Mouse (Mus musculus) CD8-positive naive resting alpha-beta T cell, adult 2 months (primary cell): ENCODE data around the gene N4bp2.
A peak's percentile ranks its signal among the peaks of the same experiment; 100 is the strongest.
"Not testable (repeated sequence)": the region's sequence is repeated elsewhere in the genome, so short reads cannot be mapped to it uniquely, and the experiment has no call there.

Experiments
- DNase-seq, 2 experiments: peaks; one replicate each; pipeline ENCODE4 v3.0.0; 2022; ENCODE audit warnings: low read depth in 2 of 2, low spot score in 2 of 2

N4bp2 gene

DNA sequence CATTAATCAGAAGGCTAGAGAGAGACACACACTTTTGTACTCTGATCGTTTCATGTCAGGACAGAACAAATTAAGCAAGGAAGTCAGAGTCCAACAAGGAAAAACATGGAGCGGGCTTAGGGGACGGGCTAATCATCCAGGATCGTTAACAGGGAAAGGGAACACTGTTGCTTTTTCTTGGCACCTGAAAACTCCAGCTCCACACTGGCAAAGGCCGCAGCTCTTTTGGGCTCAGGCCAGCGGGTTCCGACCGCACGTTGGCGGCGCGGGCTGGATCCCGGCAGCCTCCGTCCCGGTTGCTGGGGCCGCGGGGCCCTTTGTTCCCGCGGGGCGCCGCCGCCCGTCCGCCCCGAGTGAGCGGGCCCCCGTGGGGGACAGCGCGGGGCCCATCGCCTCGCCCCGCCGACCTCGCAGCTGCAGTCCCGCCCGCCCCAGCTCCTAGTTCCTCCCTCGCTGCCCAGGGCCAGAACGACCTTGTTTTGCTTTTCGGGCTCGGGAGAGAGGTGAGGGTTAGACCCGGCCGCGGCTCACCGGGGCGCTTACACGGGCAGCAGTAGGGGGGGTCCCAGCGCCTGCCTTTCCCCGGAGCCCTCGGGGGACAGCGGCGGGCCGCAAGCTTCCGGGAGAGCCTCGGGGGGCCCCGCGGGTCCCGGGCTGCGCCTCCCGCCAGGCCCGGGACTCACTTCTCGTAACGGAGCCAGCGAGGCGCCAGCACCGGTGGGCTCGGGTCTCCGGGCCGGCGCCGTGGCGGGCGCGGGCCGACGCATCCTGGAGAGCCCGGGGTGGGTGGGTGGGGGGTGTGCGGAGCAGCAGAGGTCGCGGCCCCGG, at the start of gene N4bp2:
Gene N4bp2 (plus strand): TSS at position 434 of the 828 bp plus-strand sequence.
- DNase-seq: peak; percentile 45 to 51

GRCm38 (mm10) chr5:65715084-65715483, 48.2 kb upstream of the N4bp2 start:
- no peak for DNase-seq

- no peak for DNase-seq
Observed at GRCm38 (mm10) chr5:65717063-65717902, 46.0 kb upstream of the N4bp2 start.

- DNase-seq: not testable (repeated sequence)
Observed at GRCm38 (mm10) chr5:65717903-65718211, 45.5 kb upstream of the N4bp2 start.

DNA sequence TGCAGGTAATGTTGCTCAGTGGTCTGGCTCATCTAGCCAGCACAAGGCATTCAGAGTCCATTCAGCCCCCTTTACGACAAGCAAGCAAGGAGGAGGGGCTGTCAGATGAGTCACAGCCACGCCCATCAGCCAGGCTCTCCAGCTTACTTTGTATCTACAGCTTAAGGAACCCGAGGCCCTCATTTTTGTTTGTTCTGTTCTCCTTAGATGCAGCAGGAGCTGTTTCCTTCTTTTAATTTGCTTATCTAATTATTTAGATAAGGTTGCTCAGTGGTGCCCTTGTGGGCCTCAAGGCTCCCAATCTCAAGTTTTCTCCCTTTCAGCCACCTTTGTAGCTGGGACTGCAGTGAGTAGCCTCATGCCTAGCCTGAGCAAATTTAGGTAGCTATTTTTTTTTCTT, 45.0 kb upstream of the N4bp2 start:
- no peak for DNase-seq

DNA sequence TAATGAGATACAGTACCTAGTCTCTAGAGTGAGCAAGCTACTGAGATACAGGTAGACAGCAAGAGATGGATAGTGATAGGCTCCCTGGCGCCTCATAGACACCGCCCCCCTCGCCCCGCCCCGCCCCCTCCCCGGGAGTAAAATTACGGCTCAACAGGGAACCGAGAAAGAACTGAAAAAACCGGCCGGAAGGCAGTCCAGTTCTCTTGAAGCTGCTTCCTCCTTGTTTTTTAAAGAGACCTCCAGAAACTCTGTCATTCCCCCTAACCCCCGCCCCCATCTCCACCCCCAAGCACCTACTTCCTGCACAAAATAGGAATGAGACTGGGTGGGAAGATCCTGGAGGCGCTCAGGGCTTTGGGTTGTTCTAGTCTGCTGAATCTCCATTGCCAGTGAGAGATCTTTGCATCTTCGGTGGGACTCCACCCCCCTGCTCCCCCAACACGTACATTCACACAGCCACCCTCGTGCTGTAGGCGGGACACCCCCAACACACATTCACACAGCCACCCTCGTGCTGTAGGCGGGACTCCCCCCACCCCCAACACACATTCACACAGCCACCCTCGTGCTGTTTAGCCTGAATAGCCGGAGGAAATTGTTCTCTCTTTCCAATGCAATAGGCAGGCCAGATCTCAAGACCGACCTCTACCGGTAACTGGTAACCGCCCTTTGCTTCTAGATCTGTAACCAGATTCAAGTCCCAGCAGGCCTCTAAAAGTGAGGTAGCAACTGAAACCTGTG, 38.8 kb upstream of the N4bp2 start:
- peak; percentile 62 to 73 for DNase-seq

DNA sequence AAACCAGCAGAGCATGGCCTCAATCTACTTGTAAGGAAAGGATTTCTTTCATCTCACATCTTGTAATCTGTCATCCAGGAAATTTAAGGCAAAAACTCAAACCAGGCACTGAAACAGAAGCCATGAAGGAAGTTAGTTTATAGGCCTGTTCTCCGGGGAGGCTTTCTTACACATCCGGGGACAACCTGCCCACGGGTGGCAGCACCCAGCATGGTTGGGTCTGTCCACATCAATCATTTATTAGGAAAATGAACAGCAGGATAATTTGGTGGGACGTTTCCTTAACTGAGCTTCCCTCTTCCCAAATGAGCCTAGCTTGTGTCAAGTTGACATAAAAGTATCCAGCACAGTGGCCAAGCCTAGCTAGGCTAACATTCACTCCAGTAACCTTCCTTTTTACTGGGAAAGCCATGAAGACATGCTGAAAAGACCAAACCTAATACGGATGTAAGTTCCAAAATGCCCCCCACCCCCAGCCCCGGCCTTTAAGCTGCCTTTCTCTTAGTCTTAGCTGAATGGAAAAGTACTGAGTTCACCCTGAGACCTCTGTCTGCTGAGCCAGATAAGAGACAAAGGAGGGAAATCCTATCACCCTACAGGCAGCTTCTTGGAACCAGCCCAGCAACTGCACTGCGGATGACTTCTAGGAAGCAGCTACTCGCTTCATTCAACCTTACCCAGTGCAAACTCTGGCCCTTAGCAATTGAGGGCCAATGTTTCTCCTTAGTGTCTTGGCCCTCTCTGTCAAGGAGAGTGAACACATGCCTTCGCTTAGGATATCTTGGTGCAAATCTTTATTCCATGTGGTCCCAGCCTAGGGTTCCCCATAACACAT, 31.9 kb upstream of the N4bp2 start:
- no peak for DNase-seq

GRCm38 (mm10) chr5:65735601-65736000, 27.7 kb upstream of the N4bp2 start:
- no peak for DNase-seq

GRCm38 (mm10) chr5:65739366-65739765, 24.0 kb upstream of the N4bp2 start:
- no peak for DNase-seq

DNA sequence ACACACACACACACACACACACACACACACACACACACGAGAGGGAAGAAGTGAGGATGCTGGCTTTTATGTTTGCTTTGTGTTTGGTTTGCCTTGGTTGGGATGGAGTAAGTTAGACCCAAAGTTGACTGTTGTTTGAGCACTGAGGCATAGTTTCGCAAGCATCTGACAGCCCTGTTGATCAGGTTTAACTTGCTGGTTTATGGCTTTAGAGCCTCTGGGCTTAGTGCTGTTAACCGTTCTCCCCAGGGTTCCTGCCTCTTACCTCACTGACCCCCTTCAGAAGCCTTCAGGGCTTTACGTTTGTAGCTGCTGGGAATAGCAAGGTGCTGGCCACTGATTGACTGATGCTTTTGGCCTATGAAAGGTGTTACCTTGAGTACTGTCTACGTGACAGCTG, 16.4 kb upstream of the N4bp2 start:
- DNase-seq: no peak

DNA sequence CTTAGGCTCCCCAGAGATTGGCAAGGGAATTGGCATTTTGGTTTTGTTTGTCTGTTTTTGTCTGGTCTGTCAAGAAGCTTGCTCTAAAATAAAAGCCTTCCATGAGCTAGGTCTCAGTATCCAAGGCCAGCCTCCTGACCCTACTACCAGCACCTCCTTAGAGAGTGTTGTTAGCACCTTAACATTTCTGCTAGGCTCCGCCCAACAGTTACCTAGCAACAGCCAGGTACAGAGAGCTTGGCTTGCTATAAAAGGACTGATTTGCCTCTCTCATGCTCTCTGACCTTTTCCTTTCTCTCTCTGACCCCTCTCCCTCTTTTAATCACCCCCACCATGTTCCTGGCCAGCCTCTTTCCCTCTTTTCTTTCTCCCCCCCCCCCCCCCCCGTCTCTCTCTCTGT, 14.9 kb upstream of the N4bp2 start:
- DNase-seq: no peak

DNA sequence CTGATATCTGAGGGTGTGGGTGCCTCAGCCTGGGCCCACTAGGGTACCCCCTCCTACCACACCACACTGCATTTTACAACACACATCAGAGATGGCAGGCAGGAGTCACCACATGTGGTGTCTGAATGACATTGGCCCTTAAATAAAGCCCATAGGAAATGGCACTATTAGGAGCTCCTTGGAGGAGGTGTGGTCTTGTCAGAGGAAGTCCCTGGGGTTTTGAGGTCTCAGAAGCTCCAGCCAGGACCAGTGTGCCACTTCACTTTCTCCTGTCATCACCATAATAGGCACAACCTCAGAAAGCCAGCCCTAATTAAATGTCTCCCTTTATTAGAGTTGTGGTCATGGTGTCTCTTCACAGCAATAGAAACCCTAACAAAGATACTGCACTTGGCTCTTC, 14.4 kb upstream of the N4bp2 start:
- DNase-seq: no peak

DNA sequence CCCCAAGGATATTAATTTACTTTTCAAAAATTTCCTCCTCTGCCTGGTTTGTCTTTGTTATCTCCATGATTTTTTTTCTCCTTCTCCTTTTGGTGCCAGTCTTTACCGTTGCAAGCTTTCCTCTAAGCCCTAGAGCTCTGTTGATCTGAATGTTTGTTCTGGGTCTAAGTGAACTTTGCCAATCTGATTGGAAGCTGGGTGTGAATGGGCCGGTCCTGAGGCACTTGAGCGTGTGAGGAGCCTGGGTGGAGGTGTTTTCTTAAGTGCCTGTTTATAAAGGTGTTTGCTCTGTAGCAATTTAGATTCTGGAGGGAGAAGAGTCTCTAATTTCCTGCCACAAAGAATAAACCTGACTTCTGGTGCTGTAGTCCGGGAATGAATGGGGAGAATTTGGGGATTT, 11.3 kb upstream of the N4bp2 start:
- no peak for DNase-seq

DNA sequence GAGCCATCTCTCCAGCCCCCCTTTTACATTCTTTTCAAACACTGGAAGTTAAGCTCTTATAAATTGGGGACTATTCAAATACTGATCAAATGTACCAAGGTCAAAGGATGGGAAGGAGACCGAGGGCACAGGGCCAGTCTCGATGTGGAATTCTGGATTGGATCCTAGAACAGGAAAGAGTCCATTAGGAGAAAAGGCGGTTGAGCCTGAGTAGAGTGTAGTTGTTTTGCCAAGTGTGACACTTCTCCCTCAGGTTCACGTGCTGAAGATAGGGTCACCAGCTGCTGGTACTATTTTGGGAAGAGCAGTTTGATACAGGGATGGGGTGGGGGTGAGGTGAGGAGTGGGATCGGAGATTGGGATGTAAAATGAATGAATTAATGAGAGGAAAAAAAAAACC, 7.5 kb upstream of the N4bp2 start:
- DNase-seq: no peak

DNA sequence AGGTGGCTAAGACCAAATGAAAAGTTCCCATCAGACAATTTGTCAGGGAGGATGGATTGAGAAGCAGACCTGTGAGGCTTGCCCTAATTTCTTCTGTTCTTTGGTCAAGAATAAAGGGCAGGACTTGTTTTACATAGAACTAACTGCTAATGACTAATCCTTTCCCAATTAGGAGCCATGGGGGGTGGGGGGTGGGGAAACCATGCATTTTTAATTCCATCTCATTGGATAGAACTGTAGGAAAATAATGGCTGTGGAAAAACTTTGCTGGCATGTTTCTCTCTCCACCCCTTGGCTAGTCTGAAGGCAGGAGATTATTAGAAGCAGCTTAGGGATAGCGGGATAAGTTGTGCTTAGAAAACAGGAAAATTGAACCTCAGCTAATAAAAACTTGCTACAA, 6.2 kb upstream of the N4bp2 start:
- no peak for DNase-seq

GRCm38 (mm10) chr5:65760041-65760440, 3.3 kb upstream of the N4bp2 start:
- DNase-seq: no peak

GRCm38 (mm10) chr5:65760599-65760998, 2.7 kb upstream of the N4bp2 start:
- no peak for DNase-seq

- no peak for DNase-seq
Observed at GRCm38 (mm10) chr5:65761020-65761419, 2.3 kb upstream of the N4bp2 start.

- DNase-seq: no peak
Observed at GRCm38 (mm10) chr5:65761921-65762320, 1.4 kb upstream of the N4bp2 start.

GRCm38 (mm10) chr5:65762686-65763085, 635 bp upstream of the N4bp2 start:
- no peak for DNase-seq
